Mouse (Mus musculus) heart, embryonic 15.5 days (tissue): Measurements from ENCODE around the gene Olfr1175-ps. TPM values are rescaled to one million over a fixed set of nuclear protein-coding genes. Genes with fewer than 3 reads are reported as not detected.

Source experiments
- ATAC-seq: fragments of 200-750 bp; cut with Nextera tagmentation; replicated peaks from 2 replicates; pipeline ENCODE4 v1.8.0; 2017; ENCODE audit warnings: low read depth, moderate TSS enrichment; ENCODE audit not compliant: insufficient number of reproducible peaks, insufficient read depth, low FRiP score
- H3K27ac ChIP-seq: fragments of 300-500 bp; sonication (generic); 2 replicates; pipeline ENCODE4 v1.5.1; 2015; ENCODE audit warnings: mild to moderate bottlenecking, inconsistent platforms
- H3K27me3 ChIP-seq: fragments of 300-500 bp; sonication (generic); 2 replicates; pipeline ENCODE4 v1.6.1; 2015; ENCODE audit warnings: inconsistent platforms
- H3K36me3 ChIP-seq: fragments of 300-500 bp; sonication (generic); 2 replicates; pipeline ENCODE4 v1.6.1; 2015; ENCODE audit warnings: mild to moderate bottlenecking, inconsistent platforms
- H3K4me1 ChIP-seq: fragments of 300-500 bp; sonication (generic); replicated peaks from 2 replicates; pipeline ENCODE4 v1.6.1; 2015; ENCODE audit warnings: inconsistent platforms
- H3K4me2 ChIP-seq: fragments of 300-500 bp; sonication (generic); 2 replicates; pipeline ENCODE4 v1.6.1; 2015; ENCODE audit warnings: inconsistent platforms, mild to moderate bottlenecking, moderate library complexity
- H3K4me3 ChIP-seq: fragments of 300-500 bp; sonication (generic); 2 replicates; pipeline ENCODE4 v1.5.1; 2015; ENCODE audit warnings: mild to moderate bottlenecking, inconsistent platforms
- H3K9ac ChIP-seq: fragments of 300-500 bp; sonication (generic); 2 replicates; pipeline ENCODE4 v1.6.1; 2015; ENCODE audit warnings: mild to moderate bottlenecking, inconsistent platforms
- H3K9me3 ChIP-seq: fragments of 300-500 bp; sonication (generic); replicated peaks from 2 replicates; pipeline ENCODE4 v1.6.1; 2016; ENCODE audit warnings: inconsistent platforms
- WGBS: fragments of 180-500 bp; shearing (Covaris S2); methylation state at CpG from one replicate; pipeline ENCODE4 v1.1.7; 2015; ENCODE audit warnings: mixed read lengths; 5-methylcytosine and 5-hydroxymethylcytosine counted together
- polyA plus RNA-seq: library from polyadenylated mRNA; unstranded; fragments of >200 nt; fragmentation: Nextera tagmentation; extraction: Ambion mirVana; gene quantifications from 2 replicates; pipeline ENCODE4 v1.2.1, GENCODE M21; 2015

Gene Olfr1175-ps
- polyA plus RNA-seq: not detected in 2 replicates

DNA sequence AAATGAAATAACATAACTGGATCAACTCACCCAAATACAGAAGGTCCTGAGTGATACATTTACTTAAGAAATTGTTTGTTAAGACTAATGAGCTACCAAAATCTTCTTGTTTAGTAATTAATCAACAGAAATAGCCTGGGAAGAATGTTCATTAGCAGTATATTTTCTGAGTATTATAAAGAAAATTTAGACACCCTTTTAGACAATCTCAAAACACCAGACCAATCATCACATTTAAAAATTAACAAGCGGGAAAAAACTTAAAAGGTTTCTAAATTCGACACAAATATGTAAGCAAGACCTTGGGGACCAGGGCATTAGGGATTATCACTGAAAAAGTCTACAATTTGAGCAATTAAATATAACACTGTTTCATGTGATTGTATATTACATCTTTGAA lies at the start of gene Olfr1175-ps:
TSS of gene Olfr1175-ps (minus strand) at position 101 of the 400 bp plus-strand sequence.
- Histone ChIP-seq H3K27ac (no peak within 1 kb of the TSS), H3K27me3 (no peaks in the 10 kb centered on the region), H3K36me3 (no peaks in the 10 kb centered on the region), H3K9me3 (no peaks in the 10 kb centered on the region), H3K9ac (no peak within 1 kb of the TSS), H3K4me3 (no peak within 1 kb of the TSS), H3K4me1 (no peaks in the 10 kb centered on the region), H3K4me2 (no peak within 1 kb of the TSS)
- WGBS: 70% methylated on average over 2 of the region's 2 CpGs
- ATAC-seq: no peak

DNA sequence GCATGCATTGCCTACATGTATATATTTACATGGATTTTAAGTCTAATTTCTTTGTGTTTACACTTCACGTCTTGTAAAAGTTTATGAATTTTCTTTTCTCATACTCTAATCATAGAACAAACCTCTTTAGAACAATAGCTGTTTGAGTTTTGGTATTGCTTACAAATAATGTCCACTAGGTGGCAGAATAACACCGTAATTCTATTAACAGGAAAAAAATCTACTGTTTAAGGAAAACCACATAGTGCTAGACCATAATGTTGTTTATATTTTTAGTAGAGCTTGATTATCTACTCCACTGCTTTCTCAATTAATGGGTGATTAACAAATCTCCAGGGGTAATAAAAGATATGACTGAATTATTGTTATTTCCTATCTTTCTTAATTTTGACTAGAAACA lies 29.3 kb upstream of the Olfr1175-ps start:
- no peaks in the 10 kb centered on the region for H3K9me3 ChIP-seq
- H3K36me3 ChIP-seq: no peaks in the 10 kb centered on the region
- no peak overlapping the region for H3K4me2 ChIP-seq
- H3K27ac ChIP-seq: no peak overlapping the region
- H3K4me1 ChIP-seq: no peaks in the 10 kb centered on the region
- ATAC-seq: no peak
- H3K9ac ChIP-seq: no peak overlapping the region
- no peaks in the 10 kb centered on the region for H3K27me3 ChIP-seq
- 1% methylated on average over 2 of the region's 2 CpGs for WGBS
- no peak overlapping the region for H3K4me3 ChIP-seq

DNA sequence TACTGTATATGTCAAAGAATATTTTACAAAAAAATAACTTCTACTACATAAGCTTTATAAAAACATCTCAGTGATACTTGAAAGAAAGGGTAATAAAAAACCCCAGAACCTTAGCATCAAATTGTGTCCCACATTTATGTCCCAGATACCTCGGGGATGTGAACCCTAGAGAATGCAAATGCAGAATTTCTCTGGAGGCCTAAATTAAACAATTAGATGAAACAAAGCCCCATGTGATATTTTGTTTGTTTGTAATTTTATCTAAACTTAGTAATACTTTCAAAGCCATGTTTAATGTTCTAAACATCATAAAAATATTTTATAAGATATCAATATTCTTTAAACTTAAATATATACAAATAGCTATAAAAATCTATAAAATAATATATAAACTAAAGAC lies 19.4 kb upstream of the Olfr1175-ps start, which contains the start of gene Olfr1177-ps:
TSS of gene Olfr1177-ps (minus strand) at position 101 of the 400 bp plus-strand sequence.
- H3K27ac ChIP-seq: no peak within 1 kb of the TSS
- no peaks in the 10 kb centered on the region for H3K27me3 ChIP-seq
- no peak within 1 kb of the TSS for H3K4me2 ChIP-seq
- H3K36me3 ChIP-seq: no peaks in the 10 kb centered on the region
- 67% methylated on average over 1 of the region's 1 CpGs for WGBS
- no peak within 1 kb of the TSS for H3K9ac ChIP-seq
- ATAC-seq: no peak
- H3K9me3 ChIP-seq: no peaks in the 10 kb centered on the region
- no peaks in the 10 kb centered on the region for H3K4me1 ChIP-seq
- H3K4me3 ChIP-seq: no peak within 1 kb of the TSS

GRCm38 (mm10) chr2:88336421-88336820 lies 9.4 kb upstream of the Olfr1175-ps start, which contains the start of gene Olfr1176:
Gene Olfr1176 (plus strand): TSS chr2:88336721.
- ATAC-seq: no peak
- H3K4me3 ChIP-seq: no peak within 1 kb of the TSS
- H3K27me3 ChIP-seq: no peaks in the 10 kb centered on the region
- H3K9ac ChIP-seq: no peak within 1 kb of the TSS
- no peaks in the 10 kb centered on the region for H3K9me3 ChIP-seq
- H3K36me3 ChIP-seq: no peaks in the 10 kb centered on the region
- H3K4me1 ChIP-seq: no peaks in the 10 kb centered on the region
- no peak within 1 kb of the TSS for H3K27ac ChIP-seq
- H3K4me2 ChIP-seq: no peak within 1 kb of the TSS
- 65% methylated on average over 1 of the region's 1 CpGs for WGBS

DNA sequence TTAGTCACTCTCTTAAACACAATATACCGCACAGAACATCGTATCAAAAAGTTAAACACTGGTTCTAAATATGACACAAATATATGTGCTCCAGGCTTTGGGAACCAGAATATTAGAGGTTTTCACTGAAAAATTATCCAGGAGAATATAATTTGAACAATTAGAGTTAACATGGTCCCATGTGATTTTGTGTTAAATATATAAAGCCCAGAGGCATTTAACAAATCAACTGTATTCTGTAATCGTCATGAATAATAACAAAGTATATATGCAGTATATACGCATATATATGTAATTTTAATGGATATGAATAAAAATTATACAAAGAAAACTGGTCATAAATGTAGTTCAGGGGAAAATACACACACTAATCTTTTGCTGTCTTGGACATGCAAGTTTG lies 12.0 kb downstream of the Olfr1175-ps start, which contains the start of gene Olfr1174-ps:
TSS of gene Olfr1174-ps (minus strand) at position 101 of the 400 bp plus-strand sequence.
- no peaks in the 10 kb centered on the region for H3K27me3 ChIP-seq
- ATAC-seq: no peak
- no peaks in the 10 kb centered on the region for H3K9me3 ChIP-seq
- no peak within 1 kb of the TSS for H3K4me2 ChIP-seq
- 83% methylated on average over 4 of the region's 4 CpGs for WGBS
- no peak within 1 kb of the TSS for H3K4me3 ChIP-seq
- H3K4me1 ChIP-seq: no peaks in the 10 kb centered on the region
- no peak within 1 kb of the TSS for H3K9ac ChIP-seq
- H3K36me3 ChIP-seq: no peaks in the 10 kb centered on the region
- no peak within 1 kb of the TSS for H3K27ac ChIP-seq

DNA sequence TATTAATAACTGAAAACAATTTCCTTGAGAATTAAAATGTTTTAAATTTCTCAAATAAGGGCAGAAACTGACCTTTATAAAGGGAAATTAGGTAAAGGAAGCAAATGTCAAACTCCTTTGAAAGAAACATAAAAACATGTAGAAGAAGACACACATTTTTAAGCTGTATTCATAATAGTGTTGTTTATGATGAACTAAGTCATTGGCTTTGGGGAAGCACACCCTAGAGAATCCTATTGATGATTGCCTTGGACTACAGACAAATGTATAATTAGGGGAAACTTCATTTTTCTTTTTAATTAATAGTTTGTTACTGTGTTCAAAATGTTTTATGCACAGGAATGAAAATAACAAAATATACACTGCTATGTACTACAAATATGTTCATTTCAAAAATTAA lies 47.2 kb downstream of the Olfr1175-ps start, which contains the start of gene Olfr1173:
TSS of gene Olfr1173 (minus strand) at position 101 of the 400 bp plus-strand sequence.
- Histone ChIP-seq H3K4me1 (no peaks in the 10 kb centered on the region), H3K27me3 (no peaks in the 10 kb centered on the region), H3K4me3 (no peak within 1 kb of the TSS), H3K4me2 (no peak within 1 kb of the TSS), H3K27ac (no peak within 1 kb of the TSS), H3K9me3 (no peaks in the 10 kb centered on the region), H3K9ac (no peak within 1 kb of the TSS), H3K36me3 (no peaks in the 10 kb centered on the region)
- no peak for ATAC-seq

Other genes starting within 250 kb of the Olfr1175-ps start
- gene Olfr1164, start 233.2 kb downstream of the Olfr1175-ps start, polyA plus RNA-seq: not detected in 2 replicates
- not detected in 2 replicates for gene Olfr1166, start 198.9 kb downstream of the Olfr1175-ps start, polyA plus RNA-seq
- not detected in 2 replicates for gene Olfr1167, start 172.0 kb downstream of the Olfr1175-ps start, polyA plus RNA-seq
- not detected in 2 replicates for gene Olfr1168, start 145.3 kb downstream of the Olfr1175-ps start, polyA plus RNA-seq
- not detected in 2 replicates for gene Olfr1170, start 98.9 kb downstream of the Olfr1175-ps start, polyA plus RNA-seq
- gene Olfr1173, start 47.3 kb downstream of the Olfr1175-ps start, polyA plus RNA-seq: not detected in 2 replicates
- gene Olfr1174-ps, start 12.1 kb downstream of the Olfr1175-ps start, polyA plus RNA-seq: not detected in 2 replicates
- not detected in 2 replicates for gene Olfr1176, start 9.5 kb upstream of the Olfr1175-ps start, polyA plus RNA-seq
- not detected in 2 replicates for gene Olfr1177-ps, start 19.3 kb upstream of the Olfr1175-ps start, polyA plus RNA-seq
- not detected in 2 replicates for gene Olfr1178, start 59.8 kb upstream of the Olfr1175-ps start, polyA plus RNA-seq
- gene Olfr1179, start 79.2 kb upstream of the Olfr1175-ps start, polyA plus RNA-seq: not detected in 2 replicates
- not detected in 2 replicates for gene Olfr1180, start 91.9 kb upstream of the Olfr1175-ps start, polyA plus RNA-seq
- not detected in 2 replicates for gene Olfr1181, start 99.0 kb upstream of the Olfr1175-ps start, polyA plus RNA-seq
- not detected in 2 replicates for gene Gm13757, start 121.9 kb upstream of the Olfr1175-ps start, polyA plus RNA-seq
- gene Olfr1183, start 127.7 kb upstream of the Olfr1175-ps start, polyA plus RNA-seq: not detected in 2 replicates
- not detected in 2 replicates for gene Olfr1184, start 156.4 kb upstream of the Olfr1175-ps start, polyA plus RNA-seq
- not detected in 2 replicates for gene Olfr1185-ps1, start 166.1 kb upstream of the Olfr1175-ps start, polyA plus RNA-seq
- not detected in 2 replicates for gene Olfr1186, start 191.3 kb upstream of the Olfr1175-ps start, polyA plus RNA-seq
- not detected in 2 replicates for gene Olfr1188, start 229.7 kb upstream of the Olfr1175-ps start, polyA plus RNA-seq